Mouse (Mus musculus): ENCODE results near the gene Pbrm1.

The Pbrm1 gene

DNA sequence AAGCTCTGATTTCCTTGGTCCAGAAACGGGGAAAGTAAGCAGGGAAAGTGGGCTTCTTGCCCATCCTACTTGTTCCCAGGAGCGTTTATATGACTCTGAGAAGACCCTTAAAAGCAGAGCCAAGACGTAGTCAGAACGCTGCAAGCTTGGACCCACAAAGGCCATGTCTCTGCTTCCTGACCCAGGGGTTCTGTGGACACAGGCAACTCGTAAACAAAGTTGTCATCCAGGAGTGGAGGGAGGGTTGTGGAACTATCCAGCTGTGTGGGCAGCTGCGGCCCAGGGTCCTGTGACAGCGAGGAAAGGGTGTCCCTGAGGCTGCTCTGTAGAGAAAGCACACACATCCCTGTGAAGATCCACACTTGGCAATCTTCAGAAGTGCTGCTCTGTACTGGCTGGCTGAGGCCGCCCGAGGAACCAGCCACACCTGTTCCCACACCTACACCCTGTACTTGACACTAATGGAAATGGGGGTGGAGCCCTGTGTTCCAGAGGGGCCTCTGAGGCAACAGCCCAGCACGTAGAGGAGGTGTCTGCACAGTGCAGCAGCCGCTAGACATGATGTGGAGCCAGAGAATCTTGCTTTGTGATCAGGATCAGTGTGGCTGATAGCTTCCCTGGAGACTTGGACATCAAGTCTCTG lies 114.2 kb downstream of the Pbrm1 start:
- DNase-seq (ENCODE audit: low spot score) = no peak

DNA sequence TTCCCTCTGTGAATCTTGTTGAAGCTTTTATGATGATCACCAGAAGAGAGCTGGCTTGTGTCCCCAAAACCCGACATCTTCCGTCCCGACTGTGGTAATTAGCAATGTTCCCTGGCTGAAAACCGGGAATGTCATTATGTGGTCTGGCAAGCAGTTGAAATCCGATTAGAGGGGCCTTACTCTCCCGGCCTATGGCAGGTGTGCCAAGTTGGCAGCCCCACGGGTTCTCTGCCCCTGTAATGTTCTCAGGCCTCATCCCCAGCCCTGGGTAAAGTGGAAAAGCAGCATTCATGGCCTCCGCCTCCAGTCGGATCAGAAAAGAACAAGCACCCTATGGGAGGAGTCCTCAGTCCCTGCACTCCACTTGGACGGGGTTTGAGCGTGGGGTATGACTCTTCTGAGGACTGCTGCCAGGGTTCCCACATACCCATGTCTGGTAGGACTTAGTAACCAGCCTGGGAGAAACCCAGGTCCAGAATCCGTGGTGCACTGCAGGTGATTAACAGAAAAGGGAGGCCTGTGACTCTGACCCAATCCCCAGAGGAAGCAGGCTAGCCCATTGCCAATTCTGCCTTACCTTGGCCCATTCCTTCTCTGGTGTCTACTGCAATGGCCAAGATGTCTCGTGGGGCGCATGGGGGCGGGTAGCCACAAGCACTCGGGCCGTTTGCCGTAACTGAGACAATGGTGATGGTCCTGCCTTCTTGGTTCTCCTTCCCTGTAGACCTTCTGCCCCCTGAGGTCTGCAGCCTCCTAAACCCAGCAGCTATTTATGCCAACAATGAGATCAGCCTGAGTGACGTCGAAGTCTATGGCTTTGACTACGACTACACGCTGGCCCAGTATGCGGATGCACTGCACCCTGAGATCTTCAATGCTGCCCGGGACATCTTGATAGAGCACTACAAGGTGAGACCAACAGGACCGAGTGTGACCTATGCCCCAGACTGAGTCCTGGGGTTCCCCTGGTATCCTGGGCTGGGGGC lies 115.4 kb downstream of the Pbrm1 start:
- DNase-seq (ENCODE audit: low spot score) = no peak

DNA sequence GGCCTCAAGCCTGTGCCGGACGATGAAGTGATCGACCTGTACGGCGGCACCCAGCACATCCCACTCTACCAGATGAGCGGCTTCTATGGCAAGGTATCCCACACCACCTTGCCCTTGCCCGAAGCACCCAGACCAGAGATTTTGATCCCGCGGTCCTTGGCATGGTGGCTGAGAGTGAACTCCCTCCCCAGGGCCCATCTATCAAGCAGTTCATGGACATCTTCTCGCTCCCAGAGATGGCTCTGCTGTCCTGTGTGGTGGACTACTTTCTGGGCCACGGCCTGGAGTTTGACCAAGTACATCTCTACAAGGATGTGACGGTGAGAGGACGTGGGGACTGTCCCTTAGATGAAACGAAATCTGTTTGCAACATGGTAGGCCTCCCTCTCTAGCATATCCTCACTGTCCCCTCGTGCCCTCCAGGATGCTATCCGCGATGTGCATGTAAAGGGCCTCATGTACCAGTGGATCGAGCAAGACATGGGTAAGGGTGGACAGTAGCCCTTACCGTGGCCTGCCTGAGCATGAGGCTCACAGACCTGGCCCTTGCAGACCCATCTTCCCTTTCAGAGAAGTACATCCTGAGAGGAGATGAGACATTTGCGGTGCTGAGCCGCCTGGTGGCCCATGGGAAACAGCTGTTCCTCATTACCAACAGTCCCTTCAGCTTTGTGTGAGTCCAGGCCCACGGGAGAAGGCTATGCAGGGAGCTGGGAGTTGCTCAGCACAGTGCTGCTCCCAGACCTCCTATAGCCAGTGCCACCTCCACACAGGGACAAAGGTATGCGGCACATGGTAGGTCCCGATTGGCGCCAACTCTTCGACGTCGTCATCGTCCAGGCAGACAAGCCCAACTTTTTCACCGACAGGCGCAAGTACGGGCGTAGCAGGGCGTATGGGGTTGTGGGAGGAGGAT lies 116.8 kb downstream of the Pbrm1 start:
- DNase-seq (ENCODE audit: low spot score) = no peak

DNA sequence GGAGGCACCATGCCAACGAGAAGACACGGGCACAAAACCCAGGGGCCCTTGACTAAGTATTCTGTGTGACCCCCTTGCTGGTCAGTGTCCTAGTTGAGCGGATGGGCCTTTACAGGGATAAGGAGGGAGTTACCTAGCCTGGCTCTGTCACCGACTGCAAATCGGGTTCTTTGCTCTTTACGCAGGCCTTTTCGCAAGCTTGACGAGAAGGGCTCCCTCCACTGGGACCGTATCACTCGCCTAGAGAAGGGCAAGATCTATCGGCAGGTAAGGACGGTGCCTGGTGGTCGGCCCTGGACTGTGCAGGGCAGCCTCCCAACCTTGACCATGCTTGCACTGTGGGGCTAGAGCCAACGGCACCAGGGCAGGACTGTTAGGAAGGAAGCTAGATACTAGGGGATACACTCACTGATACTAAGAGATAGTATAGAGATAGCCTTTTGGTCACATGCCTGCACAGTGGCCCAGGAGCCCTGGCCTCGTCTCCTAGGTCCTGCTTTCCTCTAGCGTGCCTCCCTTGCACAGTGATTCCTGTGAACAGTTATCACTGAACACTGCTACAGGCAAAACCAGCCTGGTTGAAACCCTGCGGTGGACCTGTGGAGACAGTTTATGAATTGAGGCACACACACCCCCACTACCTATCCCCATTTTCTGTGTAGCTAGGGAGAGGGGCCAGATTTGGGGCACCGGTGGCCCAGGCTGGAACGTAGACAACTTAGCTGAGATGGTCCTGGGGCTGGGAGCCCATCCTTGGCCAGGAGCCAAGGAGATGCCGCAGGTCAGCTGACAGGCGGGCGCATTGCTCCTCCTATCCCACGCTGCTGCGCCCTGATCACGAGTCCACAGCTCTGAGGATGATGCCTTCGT lies 117.7 kb downstream of the Pbrm1 start:
- DNase-seq (ENCODE audit: low spot score) = no peak

DNA sequence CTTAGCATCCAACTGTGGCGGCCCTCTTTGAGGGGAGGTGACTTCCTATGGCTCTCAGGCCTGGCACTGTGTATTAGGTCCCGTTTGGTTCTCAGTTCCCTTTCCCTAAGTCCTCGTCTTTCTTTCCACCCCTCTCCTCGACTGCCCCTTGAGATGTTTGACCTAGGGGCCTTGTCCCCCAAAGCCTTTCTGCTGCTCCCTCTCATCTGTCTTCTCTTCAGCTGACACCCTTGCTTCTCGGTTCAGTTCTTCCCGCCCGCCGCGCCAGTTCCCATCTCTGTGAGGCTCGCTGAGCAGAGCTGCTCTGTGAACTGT lies 118.3 kb downstream of the Pbrm1 start:
- no peak for DNase-seq (ENCODE audit: low spot score)

DNA sequence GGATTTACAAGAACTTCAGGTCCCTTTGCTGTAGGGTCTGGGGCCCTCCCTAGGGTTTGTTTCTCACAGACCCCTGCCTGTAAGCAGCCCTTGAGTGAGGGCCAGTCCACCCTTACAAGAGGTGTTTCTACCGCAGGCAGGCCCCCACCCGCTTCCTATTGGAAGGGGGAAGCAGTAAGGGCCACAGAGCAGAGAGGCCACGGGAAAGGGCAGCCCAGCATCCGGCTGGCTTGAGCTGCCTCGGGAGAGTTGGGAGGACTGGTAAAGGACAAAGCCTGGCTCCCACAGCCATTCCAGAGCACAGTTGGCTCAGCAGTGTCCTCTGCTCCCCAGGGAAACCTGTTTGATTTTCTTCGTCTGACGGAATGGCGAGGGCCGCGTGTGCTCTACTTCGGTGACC lies 118.9 kb downstream of the Pbrm1 start:
- no peak for DNase-seq (ENCODE audit: low spot score)

DNA sequence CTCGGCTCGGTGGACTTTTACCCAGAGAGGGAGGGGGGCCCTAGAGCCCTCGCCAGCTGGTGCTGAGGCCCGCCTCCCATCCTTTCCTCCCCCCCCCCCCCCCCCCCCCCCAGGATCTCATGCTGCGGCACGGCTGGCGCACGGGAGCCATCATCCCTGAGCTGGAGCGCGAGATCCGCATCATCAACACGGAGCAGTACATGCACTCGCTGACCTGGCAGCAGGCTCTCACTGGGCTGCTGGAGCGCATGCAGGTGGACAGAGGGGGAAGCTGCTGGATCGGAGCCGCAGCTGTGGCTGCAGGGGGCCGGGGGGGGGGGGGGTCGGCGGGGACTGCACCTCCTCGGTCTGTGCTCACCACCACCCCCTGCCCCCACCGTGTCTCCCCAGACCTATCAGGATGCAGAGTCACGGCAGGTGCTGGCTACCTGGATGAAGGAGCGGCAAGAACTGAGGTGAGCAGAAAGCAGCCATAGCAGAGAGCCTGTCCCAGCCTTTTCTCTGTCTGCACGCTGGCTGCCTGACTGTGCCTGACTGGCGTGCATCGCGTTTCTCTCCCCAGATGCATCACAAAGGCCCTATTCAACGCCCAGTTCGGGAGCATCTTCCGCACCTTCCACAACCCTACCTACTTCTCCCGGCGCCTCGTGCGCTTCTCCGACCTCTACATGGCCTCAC lies 119.4 kb downstream of the Pbrm1 start:
- no peak for DNase-seq (ENCODE audit: low spot score)

DNA sequence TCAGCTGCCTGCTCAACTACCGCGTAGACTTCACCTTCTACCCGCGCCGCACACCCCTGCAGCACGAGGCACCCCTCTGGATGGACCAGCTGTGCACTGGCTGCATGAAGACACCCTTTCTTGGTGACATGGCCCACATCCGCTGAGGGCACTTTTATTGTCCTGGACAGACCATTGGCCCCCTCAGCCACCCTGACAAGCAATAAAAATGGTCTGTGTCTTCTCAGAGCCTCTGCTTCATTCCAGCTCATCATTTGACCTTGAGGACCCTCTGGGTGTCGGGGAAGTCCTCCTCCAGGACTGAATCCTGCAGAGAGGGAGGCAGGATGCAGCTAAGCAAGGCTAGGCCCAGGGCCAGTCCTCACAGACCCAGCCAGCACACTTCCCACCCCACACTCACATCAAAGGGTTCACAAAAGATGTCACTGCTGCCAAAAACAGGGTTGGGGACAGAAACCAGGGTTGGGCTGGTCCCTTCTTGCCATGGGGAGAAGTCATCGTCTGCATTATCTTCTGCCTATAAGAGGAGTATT lies 120.0 kb downstream of the Pbrm1 start:
- no peak for DNase-seq (ENCODE audit: low spot score)

DNA sequence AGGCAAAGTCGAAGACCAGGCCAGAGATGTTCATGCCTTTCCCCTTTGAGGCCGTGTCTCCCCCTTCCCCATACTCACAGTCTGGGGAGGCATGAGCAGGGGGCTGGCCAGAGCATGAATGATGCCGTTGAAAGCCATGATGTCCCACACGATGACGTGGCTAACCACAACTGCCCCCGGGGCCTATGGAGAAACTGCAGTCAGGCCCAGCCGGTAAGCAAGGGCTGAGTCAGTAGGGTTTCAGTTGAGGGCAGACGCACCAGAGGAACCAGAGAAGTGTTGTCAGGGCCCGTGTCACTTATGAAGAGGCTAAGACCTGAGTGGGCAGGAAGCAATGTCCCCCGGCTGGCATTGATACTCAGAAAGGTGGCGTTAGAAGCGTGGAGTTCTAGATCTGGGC lies 120.7 kb downstream of the Pbrm1 start:
- DNase-seq (ENCODE audit: low spot score) = no peak

DNA sequence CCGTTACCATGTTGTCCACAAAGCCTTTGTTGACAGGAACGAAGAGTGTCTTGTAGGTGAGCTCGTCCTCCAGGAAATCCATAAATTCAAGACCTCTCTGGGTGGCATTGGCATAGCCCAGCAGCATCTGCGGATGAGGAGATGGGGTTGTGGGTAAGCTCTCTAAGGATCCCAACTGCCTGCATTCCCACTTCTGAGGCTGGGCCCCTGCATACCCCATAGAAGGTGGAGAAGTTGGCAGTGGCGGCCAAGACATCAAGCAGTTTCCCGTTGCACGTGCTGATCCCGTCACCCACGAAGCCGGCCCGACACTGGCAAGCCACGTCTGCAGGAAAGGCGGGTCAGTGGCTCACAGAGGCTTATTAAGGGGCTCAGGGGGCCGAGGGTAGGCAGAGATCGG lies 121.2 kb downstream of the Pbrm1 start:
- DNase-seq (ENCODE audit: low spot score) = no peak

DNA sequence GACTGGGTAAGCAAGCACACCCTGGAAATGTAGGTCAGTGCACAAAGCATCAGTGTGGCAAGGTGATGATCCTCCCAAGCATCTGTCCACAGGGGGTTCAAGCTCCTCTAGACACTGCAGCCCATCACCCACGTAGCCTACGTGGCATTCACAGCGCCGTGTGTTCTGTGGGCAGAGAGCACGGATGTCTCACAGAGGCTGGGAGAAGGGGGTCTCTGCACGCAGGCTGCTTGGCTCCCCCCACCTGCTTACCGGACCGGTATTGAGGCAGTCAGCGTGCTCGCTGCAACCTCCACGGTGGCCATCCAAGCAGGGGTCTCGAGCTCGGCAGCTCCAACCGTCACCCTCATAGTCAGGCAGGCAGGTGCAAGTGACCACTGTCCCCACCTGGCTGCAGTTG lies 122.1 kb downstream of the Pbrm1 start:
- no peak for DNase-seq (ENCODE audit: low spot score)

DNA sequence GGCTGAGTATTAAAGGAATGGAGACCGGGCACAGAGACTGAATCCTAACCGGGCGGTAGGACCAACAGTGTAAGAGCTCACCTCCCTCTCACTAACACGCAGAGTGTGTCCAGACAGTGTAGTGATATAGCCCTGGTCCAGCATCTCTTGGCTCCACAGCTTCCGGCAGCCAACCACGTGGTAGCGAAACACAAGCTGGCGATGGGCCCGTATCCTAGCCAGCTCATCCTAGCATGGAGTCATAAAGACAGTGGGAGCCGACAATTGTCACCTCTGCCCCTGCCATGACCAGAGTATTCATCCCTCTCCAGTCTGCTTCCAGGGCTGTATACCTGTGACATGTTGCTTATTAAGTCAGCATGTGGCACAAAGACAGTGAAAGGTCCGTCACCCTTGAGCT lies 126.8 kb downstream of the Pbrm1 start:
- no peak for DNase-seq (ENCODE audit: low spot score)

DNA sequence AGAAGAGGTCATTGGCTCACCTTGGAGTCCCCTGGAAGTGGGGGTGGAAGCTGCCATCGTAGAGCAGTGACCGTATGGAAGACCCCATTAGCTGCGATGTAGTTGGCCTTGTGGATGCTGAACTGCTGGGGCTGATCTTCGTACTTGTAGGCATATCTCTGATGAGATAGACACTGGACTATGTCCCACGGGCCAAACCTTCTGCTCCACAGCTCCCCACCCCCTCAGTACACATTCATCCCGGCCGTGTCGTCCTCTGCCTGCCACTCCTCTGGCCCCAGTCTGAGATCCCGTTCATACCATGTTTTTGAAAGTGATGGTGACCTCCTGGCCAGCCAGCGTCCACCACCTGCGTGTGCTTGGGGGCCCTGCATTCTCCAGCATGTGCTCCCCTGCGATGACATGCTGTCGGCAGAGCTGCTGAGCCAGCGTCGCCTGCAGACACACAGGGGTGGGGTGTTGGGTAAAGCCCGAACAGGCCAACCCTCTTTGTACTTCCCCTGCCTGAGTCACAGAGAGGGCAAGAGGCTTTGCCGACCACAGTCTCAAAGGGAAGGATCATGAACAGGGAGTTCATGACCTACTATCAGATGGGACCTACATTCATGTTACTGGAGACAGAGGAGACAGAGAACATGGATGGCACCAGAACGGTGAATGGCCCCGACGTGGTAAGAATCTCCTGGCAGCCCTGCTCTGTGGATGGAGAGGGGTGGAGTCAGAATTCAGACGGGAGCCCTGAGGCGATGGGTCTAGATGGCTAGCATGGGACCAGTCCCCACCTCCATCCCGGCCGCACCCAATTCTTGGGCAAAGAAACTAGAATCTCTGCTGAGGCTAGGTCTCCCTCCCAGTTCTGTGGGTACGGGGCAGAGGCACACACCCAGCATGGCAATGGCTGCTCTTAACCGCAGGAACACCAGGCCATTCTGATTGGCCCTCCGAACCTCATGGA lies 141.5 kb downstream of the Pbrm1 start:
- no peak for DNase-seq (ENCODE audit: low spot score)

DNA sequence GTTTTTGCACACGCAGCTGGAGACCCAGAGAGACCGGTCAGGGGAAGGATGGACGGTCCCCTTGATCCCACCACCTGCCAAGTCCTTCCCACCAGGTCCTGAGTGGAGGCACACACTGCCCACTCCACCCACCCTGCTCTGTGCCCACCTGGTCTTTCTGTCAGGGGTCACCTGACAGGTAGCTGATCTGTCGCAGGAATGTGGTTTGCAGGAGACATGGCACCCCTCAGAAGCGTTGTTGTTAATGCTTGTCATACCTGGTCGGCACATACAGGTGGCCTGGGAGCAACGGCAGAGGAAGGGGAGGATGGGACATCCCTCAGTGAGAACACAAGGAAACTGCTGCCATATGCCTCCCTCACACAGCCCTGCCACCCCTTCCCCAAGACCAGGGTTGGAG lies 142.3 kb downstream of the Pbrm1 start:
- DNase-seq (ENCODE audit: low spot score) = no peak

DNA sequence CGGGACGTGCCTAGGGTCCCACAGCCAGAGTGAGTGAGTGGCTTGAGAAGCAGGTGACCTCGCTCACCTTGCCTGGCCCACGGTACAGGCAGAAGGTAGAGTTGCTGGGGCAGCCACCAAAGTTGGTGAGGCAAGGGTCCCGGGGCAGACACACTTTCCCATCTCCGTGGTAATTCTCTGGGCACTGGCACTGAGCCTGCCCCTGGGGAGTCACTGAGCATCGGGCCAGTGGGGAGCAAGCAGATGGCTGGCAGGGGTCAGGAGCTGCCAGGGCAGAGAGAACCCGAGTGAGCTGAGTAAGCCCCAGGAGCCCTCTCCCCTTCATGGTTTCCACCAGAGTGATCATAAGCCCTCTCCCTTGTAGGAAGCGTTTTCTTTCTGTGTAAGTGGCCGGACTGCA lies 142.7 kb downstream of the Pbrm1 start:
- no peak for DNase-seq (ENCODE audit: low spot score)

DNA sequence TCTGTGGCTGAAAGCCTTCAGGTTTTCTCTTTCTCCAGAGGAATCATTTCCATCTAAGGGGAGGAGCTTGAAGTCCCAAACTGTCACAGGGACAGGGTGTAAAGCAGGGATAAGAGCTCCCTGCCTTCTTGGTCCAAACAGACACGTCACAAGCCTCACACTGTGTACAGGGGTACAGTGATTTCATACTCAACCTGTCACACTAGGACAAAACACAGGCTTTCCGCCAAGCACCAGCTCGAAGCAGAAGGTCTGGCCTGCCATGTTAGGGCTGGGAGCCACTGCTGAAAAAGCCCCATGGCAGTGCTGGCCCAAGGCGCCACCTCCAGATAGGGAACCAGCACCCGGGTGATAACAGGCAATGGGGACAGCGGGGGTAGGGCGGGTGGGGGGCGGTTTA lies 145.1 kb downstream of the Pbrm1 start:
- DNase-seq (ENCODE audit: low spot score) = no peak

DNA sequence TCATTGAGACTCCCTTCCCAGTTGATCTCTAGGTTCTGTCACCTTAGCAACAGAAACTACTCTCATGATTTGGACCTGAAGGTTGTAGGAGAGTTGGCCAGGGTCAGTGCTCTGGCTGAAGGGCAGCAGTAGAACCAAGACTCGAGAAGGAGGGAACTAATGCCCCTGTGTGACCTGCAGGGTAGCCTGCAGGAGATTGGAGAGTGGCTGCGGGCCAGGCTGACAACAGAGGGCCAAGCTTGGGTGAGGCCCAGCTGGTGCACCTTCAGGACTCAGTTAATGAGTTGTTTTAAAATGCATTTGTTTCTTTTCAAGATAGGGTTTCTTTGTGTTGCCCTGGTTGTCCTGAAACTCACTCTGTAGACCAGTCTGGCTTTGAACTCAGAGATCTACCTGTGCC lies 146.1 kb downstream of the Pbrm1 start:
- no peak for DNase-seq (ENCODE audit: low spot score)

DNA sequence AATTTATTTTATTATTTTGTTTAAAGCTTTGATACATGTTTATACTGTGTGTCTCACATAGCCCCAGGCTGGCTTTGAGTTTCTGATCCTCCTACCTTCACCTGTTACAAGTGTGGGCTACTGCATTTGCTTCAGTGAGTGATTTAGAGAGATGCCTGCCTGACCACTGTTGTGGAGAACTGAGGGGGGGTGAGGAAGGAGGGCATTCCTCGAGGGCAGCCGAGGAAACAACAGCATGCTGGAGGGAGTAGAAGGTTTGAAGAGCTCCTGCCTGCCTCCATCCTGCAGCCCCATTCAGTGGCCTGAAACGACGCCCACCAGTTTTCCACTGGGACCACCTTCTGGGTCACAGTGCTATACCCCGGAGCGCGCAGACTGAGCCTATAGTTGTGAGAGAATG lies 146.5 kb downstream of the Pbrm1 start:
- DNase-seq (ENCODE audit: low spot score) = no peak

DNA sequence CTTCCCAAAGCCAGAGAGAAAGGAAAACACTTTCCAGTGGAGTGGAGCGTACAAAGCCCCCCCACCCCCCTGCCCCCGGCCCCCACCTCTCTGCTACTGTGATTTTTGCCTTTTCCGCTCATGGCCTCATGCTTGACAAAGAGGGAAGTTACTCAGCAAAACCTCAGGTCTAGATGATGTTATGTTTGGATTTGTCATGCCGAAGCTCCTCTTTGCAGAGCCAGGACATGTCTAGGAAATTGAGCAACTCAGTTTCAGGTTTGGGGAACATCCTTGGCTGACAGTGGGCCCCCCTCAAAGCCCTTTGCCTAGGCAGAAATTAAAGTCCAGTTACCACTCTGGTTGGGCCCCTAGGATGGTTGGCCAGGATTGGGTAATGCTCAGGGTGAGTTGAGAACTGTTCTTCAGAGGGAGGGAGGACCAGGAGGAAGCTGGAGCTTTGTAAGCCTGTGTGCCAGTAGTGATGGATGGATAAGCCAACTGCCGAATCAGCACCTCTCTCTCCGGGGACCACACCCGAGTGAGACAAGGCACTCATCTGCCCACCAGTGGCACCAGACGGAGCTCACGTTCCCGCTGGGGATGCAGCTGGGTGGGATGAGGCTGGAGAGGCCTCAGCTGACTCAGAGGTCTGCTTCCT lies 147.2 kb downstream of the Pbrm1 start:
- no peak for DNase-seq (ENCODE audit: low spot score)
